Mouse (Mus musculus) cerebellum, adult 2 months (tissue): Measurements from ENCODE around the gene Golt1a.

Source experiments
- CTCF ChIP-seq: fragments of 200-500 bp; IDR thresholded peaks from 2 replicates; pipeline ENCODE4 v1.5.1; 2011; ENCODE audit warnings: low read depth, mild to moderate bottlenecking, control low read depth, low read length, moderate library complexity, borderline replicate concordance; ENCODE audit not compliant: insufficient read depth
- POLR2A ChIP-seq: fragments of 200-500 bp; IDR thresholded peaks from 2 replicates; pipeline ENCODE4 v1.6.1; 2011; ENCODE audit warnings: low read length, control low read depth, borderline replicate concordance; ENCODE audit not compliant: insufficient read depth

GRCm38 (mm10) chr1:133274163-133274562, 35.4 kb upstream of the Golt1a start:
- TF ChIP-seq CTCF: no peak
- no peak for TF ChIP-seq POLR2A
